Mouse (Mus musculus) ovary, adult 10 weeks (tissue): Measurements from ENCODE around the gene Sh3bp2. TPM values are rescaled to one million over a fixed set of nuclear protein-coding genes. Genes with fewer than 3 reads are reported as not detected.

Experiments
- polyA plus RNA-seq: library from polyadenylated mRNA; stranded (reverse); fragments of 350-450 nt; fragmentation: Illumina TruSeq; extraction: RNeasy Lipid Tissue Mini Kit (QIAGEN cat#74804); gene quantifications from one replicate; pipeline ENCODE4 v1.2.3, GENCODE M21; 2014

Sh3bp2 gene
- 1.4 TPM for polyA plus RNA-seq

DNA sequence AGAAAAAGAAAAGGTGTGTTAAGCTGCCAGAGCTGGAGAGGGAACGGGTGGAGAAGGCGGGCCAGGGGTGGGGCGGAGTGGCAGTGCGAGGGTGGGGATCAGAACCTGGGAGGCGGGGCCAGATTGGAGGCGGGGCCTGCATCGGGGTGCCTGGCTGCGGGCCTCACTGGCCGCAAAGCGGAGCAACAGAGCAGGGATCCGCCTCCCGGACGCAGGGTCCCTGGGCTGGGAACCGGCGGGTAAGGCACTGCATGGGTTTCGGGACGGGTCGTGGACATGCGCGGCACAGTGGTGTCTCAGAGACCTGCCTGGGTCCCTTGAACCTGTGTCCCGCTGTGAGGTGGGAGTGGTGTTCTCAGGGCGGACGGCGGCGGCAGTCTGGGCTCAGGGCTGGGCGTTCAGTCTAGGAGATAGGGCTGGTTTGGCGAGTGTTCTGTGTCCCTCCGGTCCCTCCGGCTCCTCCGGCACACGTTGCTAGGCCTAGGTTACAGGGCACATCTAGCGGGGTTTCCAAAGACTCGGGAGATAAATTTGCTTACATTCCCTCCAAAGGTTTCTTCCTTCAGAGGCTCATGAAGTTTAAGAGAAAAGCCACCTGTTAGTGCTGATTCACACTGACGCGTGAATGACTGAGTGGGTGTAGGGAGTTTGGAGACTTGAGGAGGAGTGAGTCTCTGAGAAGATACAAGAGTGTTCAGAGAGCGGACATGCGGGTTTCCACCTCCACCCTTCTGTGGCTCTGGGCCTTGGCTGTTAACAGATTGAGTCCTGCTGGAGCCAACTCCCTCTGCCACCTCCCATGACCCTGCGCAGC lies at the start of gene Sh3bp2:
TSS of gene Sh3bp2 (plus strand) at position 176 of the 814 bp plus-strand sequence.

DNA sequence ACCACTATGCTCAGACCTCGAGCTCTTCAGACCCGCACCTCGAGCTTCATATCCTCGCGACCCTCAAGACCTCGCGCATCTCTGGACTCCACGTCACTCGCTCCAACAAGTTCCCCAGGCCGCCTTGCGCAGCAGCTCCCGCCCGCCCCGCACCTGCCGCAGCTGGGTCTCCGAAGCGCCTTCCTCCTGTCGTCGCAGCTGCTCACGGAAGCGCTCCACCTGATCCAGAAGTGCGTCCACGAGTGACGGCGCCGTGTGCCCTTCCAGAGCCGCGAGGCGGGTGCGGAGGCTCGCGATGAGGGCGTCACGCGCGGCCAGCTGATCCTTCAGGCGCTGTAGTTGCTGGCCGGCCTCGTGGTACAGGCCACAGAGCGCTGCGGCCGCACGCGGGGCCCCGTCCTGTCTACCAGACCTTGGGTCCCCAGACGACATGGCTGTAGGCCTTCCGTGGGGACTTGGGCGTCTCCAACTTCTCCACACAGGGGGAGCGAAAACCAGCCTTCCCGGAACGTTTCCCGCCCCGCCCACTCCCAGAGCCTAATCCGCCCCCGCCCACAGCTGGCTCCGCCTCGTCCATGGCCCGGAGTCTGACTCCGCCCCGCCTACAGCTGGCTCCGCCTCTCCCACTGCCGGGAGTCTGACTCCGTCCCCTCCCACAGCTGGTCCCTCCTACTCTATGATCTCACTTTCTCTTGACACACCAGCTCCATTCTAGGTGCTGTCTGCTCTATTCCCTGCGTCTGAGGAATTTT lies 12.0 kb upstream of the Sh3bp2 start, which contains the start of gene Tnip2:
TSS of gene Tnip2 (minus strand) at position 526 of the 752 bp plus-strand sequence.

DNA sequence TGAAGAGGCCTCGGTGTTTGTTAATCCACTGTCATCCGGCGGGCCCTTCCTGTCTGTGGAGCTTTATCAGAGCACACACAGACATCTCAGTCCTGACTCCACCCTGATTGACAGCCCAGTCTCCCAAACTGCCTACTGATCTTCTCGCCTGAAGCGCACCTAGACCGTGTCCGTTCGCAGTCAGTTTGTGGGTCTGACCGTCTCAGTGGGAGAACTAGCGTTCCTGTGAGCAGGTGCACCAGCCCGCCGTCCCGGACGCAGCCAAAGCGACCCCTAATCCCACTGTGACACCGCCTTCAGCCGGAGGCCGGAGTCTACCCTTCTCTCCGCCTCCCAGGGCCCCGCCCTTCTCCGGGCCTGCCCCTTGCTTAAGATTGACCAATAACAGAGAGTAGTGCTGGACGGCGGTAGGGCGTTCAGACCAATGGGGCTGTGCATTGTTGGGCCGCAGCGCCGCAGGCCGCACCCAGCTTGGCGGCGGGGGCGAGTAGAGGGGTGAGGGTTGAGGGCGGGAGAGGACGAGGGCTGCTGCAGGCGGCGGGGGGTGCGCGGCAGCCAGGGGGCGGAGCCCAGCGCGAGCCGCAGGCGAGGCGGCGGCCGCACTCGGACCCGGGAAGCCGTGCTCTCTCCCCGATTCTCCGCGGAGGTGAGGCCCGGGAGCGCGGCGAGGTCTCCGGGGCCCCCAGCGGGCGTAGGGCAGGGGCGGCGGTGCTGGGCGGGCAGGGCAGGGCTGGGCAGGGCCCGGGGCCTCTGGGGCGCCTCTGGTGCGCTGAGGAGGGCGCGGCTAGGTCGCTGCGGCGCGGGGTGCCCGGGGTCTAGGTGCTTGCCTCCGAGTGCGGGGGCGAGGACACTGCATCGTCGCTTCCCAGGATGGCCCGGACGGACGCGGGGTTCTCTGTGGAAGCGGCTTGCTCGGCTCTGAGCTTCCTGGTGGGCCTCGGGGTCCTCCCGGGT lies 47.9 kb downstream of the Sh3bp2 start, which contains the start of gene Add1:
TSS of gene Add1 (plus strand) at position 397 of the 954 bp plus-strand sequence.

Other genes starting within 250 kb of the Sh3bp2 start
- not detected for gene Zfyve28, start 237.4 kb upstream of the Sh3bp2 start, polyA plus RNA-seq
- gene Cfap99, start 237.2 kb upstream of the Sh3bp2 start, polyA plus RNA-seq, result not detected
- 132 TPM for gene Rnf4, start 189.5 kb upstream of the Sh3bp2 start, polyA plus RNA-seq
- gene Fam193a, start 155.9 kb upstream of the Sh3bp2 start, polyA plus RNA-seq, result 34.0 TPM
- 6.5 TPM for gene Tnip2, start 11.8 kb upstream of the Sh3bp2 start, polyA plus RNA-seq
- gene Add1, start 47.8 kb downstream of the Sh3bp2 start, polyA plus RNA-seq, result 138 TPM
- 1.4 TPM for gene Mfsd10, start 111.4 kb downstream of the Sh3bp2 start, polyA plus RNA-seq
- 47.3 TPM for gene Nop14, start 134.3 kb downstream of the Sh3bp2 start, polyA plus RNA-seq
- 13.8 TPM for gene Grk4, start 134.5 kb downstream of the Sh3bp2 start, polyA plus RNA-seq
- 8.2 TPM for gene Htt, start 235.9 kb downstream of the Sh3bp2 start, polyA plus RNA-seq